Mouse (Mus musculus) layer of hippocampus, adult 11-12 months (tissue): Measurements from ENCODE around the gene Rnf216.

Experiments
- DNase-seq: peaks from one replicate; pipeline ENCODE4 v3.0.0; 2022; ENCODE audit warnings: low spot score

Gene Rnf216

GRCm38 (mm10) chr5:143101626-143102025, 11.2 kb downstream of the Rnf216 start:
- DNase-seq = no peak

GRCm38 (mm10) chr5:143095256-143095655, 17.5 kb downstream of the Rnf216 start:
- no peak for DNase-seq

GRCm38 (mm10) chr5:143092891-143093290, 19.9 kb downstream of the Rnf216 start:
- no peak for DNase-seq

- DNase-seq = peak; percentile 46
Measured at GRCm38 (mm10) chr5:143084898-143085297, 27.9 kb downstream of the Rnf216 start.

- no peak for DNase-seq
Measured at GRCm38 (mm10) chr5:143079806-143080205, 33.0 kb downstream of the Rnf216 start.

GRCm38 (mm10) chr5:143076603-143077143, 36.1 kb downstream of the Rnf216 start:
- no peak for DNase-seq

- DNase-seq = no peak
Measured at GRCm38 (mm10) chr5:143075987-143076386, 36.8 kb downstream of the Rnf216 start.

- DNase-seq = no peak
Measured at GRCm38 (mm10) chr5:143069048-143069447, 43.7 kb downstream of the Rnf216 start.

- DNase-seq = no peak
Measured at GRCm38 (mm10) chr5:143068382-143068781, 44.4 kb downstream of the Rnf216 start.

- peak; percentile 86 for DNase-seq
Measured at GRCm38 (mm10) chr5:143066551-143066958, 46.2 kb downstream of the Rnf216 start.

- no peak for DNase-seq
Measured at GRCm38 (mm10) chr5:143066096-143066495, 46.7 kb downstream of the Rnf216 start.

GRCm38 (mm10) chr5:143065230-143065629, 47.6 kb downstream of the Rnf216 start:
- DNase-seq = peak; percentile 58

- DNase-seq = no peak
Measured at GRCm38 (mm10) chr5:143062251-143062650, 50.5 kb downstream of the Rnf216 start.

- no peak for DNase-seq
Measured at GRCm38 (mm10) chr5:143061511-143061910, 51.3 kb downstream of the Rnf216 start.

GRCm38 (mm10) chr5:143060774-143061385, 51.9 kb downstream of the Rnf216 start:
- DNase-seq = no peak

- DNase-seq = no peak
Measured at GRCm38 (mm10) chr5:143059958-143060357, 52.8 kb downstream of the Rnf216 start.

- DNase-seq = no peak
Measured at GRCm38 (mm10) chr5:143059182-143059581, 53.6 kb downstream of the Rnf216 start.

GRCm38 (mm10) chr5:143058675-143059074, 54.1 kb downstream of the Rnf216 start:
- no peak for DNase-seq

- DNase-seq = no peak
Measured at GRCm38 (mm10) chr5:143058208-143058607, 54.6 kb downstream of the Rnf216 start.

- no peak for DNase-seq
Measured at GRCm38 (mm10) chr5:143057753-143058152, 55.0 kb downstream of the Rnf216 start.

GRCm38 (mm10) chr5:143056191-143056880, 56.5 kb downstream of the Rnf216 start:
- DNase-seq = no peak

- DNase-seq = no peak
Measured at GRCm38 (mm10) chr5:143055501-143056125, 57.2 kb downstream of the Rnf216 start.

GRCm38 (mm10) chr5:143054703-143055102, 58.1 kb downstream of the Rnf216 start:
- no peak for DNase-seq
